Mouse (Mus musculus): ENCODE results near the gene Tmem30b.

Tmem30b gene

DNA sequence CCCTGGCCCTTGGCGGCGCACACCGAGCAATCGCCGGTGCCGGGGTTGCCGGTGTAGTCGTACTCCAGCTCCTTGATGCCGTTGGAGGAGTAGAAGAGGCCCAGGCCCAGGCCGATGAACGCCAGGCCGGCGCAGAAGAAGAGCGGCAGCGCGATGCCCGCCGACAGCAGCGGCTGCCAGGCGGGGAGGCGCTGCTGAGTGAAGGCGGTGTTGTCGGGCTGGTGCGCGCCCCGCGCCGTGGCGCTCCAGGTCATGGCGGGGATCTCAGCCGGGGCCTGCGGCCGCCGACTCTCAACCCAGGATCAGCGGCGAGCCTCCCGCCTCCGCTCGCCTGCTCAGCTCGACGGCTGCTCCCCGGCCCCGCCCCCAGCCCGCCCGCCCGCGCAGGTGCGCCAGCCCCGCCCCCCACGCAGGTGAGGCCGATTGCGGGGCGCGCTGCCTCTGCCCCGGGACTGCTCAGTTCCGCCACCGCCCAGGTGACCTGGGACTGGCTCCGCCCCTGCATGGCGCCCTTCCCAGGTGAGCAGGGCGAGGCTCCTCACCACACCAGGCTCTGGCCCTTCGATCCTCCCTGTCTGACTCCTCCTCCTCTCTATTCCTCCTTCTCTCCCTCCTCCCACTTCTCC is at the start of gene Tmem30b:
Tmem30b (minus strand) TSS at position 307 of the 626 bp plus-strand sequence.
- in situ Hi-C loops (cut with MboI; ENCODE audit: unreplicated experiment in 2 of 2) = loop anchor here (25.0 kb wide), 2 partner anchors 741 to 1459 kb away; partner anchors contain the start of genes Jkamp (in 2 of the 2) and L3hypdh (in 2 of the 2)

- in situ Hi-C loops (cut with MboI; ENCODE audit: unreplicated experiment in 2 of 2) = loop anchor here in 1 of 2 experiments (25.0 kb wide), 1 partner anchor 1692 kb away; no protein-coding TSS in a partner anchor
These were observed 49.0 kb upstream of the Tmem30b start for GRCm38 (mm10) chr12:73595226-73595625.

- in situ Hi-C loops (cut with MboI; ENCODE audit: unreplicated experiment in 2 of 2) = loop anchor here (5.0 to 25.0 kb wide), 2 partner anchors 83 to 1693 kb away; no protein-coding TSS in a partner anchor
These were observed 48.1 kb upstream of the Tmem30b start for GRCm38 (mm10) chr12:73594177-73594745.

DNA sequence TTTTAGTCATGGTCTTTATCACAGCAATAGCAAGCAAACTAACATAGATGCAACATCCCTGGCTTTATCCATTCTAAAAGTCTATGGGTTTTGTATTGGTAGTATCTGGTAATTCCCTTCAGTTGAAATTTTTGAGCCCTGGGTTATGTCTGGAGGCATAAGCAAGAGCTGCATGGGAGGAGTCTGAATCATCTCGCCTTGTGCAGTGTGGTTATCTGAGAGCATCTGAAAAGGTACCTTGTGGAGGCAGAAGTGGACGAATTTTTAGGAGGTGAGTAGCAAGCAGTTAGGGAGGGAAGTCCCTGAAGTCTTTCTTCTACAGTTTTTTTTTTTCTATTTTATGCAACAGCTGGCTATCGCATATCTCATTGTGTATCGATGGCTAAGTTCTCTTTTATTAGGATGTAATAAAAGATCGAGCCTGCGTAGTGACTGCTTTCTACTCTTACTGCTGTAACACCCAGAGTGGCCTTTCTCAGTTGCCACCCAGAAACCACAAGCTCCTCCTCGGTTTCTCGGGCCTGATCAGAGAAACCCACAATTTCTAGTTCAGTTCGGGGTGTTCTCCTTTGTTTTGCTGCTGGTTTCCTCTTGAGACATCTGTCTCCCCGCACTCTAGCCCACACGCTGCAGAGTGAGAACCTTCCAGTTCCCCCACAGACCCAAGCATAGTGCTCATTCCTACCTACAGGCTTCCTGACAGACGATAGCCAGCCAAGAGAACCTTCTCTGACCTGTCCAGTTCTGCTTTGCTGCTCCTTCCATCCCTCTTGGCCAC is 47.0 kb upstream of the Tmem30b start:
- in situ Hi-C loops (cut with MboI; ENCODE audit: unreplicated experiment in 2 of 2) = loop anchor here (5.0 to 25.0 kb wide), 2 partner anchors 84 to 1694 kb away; no protein-coding TSS in a partner anchor

DNA sequence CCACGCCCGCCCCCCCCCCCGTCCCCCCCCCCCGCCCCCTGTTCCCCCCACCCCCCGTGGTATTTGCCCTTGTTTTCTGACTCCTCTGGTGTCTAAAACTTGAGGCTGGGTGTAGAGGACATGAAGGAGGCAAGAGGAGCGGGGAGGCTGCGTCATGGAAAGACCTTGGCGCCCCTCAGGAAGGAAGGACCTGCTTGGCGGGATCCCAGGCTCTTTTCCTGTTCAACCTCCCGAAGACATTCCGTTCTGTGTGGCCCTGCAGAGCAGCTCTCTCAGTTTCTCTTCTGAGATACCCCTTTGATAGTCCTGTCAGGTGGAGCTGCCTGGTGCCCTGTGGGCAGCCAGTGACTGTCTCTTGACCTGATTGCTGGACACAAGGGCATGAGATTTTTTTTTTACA is 45.4 kb upstream of the Tmem30b start:
- in situ Hi-C loops (cut with MboI; ENCODE audit: unreplicated experiment in 2 of 2) = loop anchor here (5.0 to 25.0 kb wide), 2 partner anchors 86 to 1696 kb away; no protein-coding TSS in a partner anchor

DNA sequence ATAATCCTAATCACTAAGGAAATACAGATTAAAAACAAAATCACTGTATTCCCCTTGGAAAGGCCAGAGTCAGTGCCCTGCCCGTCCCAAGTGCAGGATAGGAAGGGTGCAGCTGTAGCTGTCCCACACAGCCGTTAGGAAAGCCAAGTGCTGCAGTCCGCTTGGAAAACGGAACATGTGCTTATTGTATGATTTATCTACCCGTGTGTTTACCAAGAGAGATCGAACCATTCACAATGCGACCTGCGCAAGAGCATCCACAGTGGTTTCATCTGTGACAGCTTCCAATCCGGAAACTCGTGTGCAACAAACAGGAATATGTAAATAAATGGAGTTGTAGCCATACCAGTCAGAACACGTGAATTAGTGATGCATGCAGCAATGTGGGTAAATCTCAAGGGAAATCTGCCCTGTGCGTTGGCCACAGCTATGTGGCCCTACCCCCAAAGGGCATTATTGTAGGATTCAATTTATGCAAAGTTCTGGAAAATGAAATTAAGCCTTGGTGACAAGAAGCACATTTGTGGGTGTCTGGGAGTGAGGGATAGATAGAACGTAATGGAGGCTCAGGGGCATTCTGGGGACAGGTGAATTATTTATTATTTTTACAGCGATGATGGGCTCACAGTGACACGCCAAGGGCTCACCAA is 44.6 kb upstream of the Tmem30b start:
- in situ Hi-C loops (cut with MboI; ENCODE audit: unreplicated experiment in 2 of 2) = loop anchor here (5.0 to 25.0 kb wide), 2 partner anchors 87 to 1697 kb away; no protein-coding TSS in a partner anchor

- in situ Hi-C loops (cut with MboI; ENCODE audit: unreplicated experiment in 2 of 2) = loop anchor here in 1 of 2 experiments (25.0 kb wide), 1 partner anchor 1700 kb away; no protein-coding TSS in a partner anchor
These were observed 41.1 kb upstream of the Tmem30b start for GRCm38 (mm10) chr12:73587262-73587661.

- in situ Hi-C loops (cut with MboI; ENCODE audit: unreplicated experiment in 2 of 2) = loop anchor here in 1 of 2 experiments (25.0 kb wide), 1 partner anchor 1701 kb away; no protein-coding TSS in a partner anchor
These were observed 39.7 kb upstream of the Tmem30b start for GRCm38 (mm10) chr12:73585850-73586249.

GRCm38 (mm10) chr12:73585241-73585801 is 39.1 kb upstream of the Tmem30b start:
- in situ Hi-C loops (cut with MboI; ENCODE audit: unreplicated experiment in 2 of 2) = loop anchor here in 1 of 2 experiments (25.0 kb wide), 1 partner anchor 1702 kb away; no protein-coding TSS in a partner anchor

- in situ Hi-C loops (cut with MboI; ENCODE audit: unreplicated experiment in 2 of 2) = loop anchor here in 1 of 2 experiments (25.0 kb wide), 1 partner anchor 1703 kb away; no protein-coding TSS in a partner anchor
These were observed 38.5 kb upstream of the Tmem30b start, which contains the start of gene Prkch for GRCm38 (mm10) chr12:73584610-73585240. Prkch (plus strand) TSS chr12:73584796.

DNA sequence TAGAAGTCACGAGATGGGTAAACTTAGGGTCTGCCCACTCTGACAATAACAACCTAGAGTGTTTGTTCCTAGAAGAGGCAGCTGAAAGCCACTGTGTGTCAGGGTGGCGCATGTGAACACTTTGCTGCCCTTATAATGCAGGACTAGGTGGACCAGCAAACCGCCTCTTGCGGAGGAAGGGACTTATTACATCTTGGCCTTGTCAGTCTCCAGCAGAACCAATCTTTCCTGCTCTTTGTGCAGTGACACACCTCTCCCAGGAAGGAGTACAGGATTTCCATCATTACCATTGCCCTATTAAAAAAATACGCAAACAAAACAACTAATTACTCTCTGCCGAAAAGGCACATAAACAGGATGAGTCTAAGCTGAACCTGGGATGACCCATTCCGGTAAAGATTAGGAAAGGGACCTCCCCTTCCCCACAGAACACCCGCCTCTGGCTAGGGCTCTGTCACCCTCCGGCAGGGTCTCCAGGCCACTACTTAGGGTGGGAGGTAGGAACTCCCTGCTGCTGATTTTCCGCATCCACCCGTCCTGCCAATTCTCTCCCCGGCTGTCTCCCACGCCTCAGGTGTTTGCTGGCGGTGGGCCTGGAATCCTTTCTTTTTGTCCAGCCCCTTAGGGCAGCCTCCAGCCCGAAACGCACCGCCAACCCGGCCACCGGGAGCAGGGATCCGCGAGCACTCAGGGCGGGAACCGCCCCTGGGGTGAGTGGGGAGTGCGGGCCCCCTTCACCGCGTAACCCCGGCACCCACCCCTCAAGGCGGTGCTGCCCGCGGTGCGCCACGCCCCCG is 37.8 kb upstream of the Tmem30b start:
- in situ Hi-C loops (cut with MboI; ENCODE audit: unreplicated experiment in 2 of 2) = loop anchor here in 1 of 2 experiments (25.0 kb wide), 1 partner anchor 1703 kb away; no protein-coding TSS in a partner anchor

DNA sequence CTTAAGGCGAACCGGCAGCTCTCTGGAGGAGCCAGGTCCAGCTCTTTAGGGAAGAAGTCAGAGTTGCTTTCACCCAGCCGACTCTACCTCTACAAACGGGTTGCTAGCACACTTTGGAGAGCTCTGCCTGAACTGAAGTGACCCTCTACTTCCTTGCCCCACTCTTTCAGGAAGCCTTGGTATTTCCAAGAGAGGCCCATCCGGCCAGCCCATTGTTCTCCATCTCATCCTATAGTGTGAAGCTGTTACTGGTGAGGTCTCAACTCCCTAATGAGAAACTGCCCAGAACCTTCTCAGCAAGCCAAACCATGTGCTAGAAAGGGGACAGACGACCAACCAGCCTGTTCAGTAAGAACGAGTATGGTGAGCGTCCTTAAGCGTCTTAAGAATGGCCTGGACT is 37.1 kb upstream of the Tmem30b start:
- in situ Hi-C loops (cut with MboI; ENCODE audit: unreplicated experiment in 2 of 2) = loop anchor here in 1 of 2 experiments (25.0 kb wide), 1 partner anchor 1704 kb away; no protein-coding TSS in a partner anchor

- in situ Hi-C loops (cut with MboI; ENCODE audit: unreplicated experiment in 2 of 2) = loop anchor here in 1 of 2 experiments (25.0 kb wide), 1 partner anchor 1706 kb away; no protein-coding TSS in a partner anchor
These were observed 34.6 kb upstream of the Tmem30b start for GRCm38 (mm10) chr12:73580811-73581210.

DNA sequence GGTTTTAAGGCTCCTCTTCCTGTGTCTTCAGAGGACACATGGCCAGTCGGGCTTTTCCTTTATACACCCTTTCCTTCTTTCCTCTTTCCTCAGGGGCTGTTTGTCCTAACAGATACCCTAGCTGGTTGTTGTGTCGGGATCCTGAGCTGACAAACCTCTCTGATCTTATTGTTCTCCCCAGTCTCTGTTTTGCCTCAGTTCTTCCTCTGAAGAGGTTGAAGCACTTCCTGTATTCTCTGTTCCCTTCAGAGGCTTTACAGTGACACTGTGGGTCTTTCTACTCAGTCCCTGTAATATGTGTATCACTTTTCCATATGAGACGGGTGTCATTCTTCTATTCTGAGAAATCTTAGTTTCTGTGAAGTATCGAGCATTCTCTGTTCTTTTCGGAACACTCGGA is 31.9 kb upstream of the Tmem30b start:
- in situ Hi-C loops (cut with MboI; ENCODE audit: unreplicated experiment in 2 of 2) = loop anchor here in 1 of 2 experiments (10.0 to 25.0 kb wide), 3 partner anchors 197 to 1709 kb away; no protein-coding TSS in a partner anchor

DNA sequence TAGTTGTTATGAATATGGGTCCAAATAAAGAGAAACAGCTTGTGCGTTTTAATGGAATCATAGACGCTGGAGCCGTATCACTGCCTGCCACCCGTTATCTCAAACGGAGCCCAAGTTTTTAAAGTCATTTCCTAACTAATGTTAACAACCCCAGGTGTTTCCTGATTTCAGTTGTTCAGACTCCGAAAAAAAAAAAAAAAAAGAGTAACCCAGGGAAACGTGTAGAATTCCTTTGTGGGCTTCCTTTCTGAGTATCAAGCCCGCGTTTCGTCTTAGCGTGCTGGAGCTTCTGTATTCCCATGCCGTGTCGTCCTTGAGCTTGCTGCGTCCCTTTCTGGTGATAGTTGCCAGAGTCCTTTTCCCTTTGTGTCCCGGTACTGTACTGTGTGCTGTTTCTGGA is 28.4 kb upstream of the Tmem30b start:
- in situ Hi-C loops (cut with MboI; ENCODE audit: unreplicated experiment in 2 of 2) = loop anchor here in 1 of 2 experiments (10.0 to 25.0 kb wide), 3 partner anchors 200 to 1713 kb away; no protein-coding TSS in a partner anchor

DNA sequence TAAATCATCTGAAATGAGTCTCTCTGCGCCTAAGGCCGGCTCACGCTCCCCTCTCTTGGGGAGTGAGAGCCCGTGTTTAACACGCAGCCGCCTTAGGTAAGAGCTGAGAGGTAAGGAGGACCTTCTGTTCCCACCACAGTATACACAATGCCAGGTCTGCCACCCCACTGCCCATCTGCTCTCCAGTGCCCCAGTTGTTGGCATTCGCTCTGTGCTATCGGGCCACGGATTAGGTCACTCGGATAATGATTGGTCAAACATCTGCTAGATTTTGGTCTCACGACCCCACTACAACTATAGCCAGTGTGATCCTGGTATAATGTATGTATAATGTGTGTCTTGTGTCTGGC is 19.4 kb upstream of the Tmem30b start:
- in situ Hi-C loops (cut with MboI; ENCODE audit: unreplicated experiment in 2 of 2) = loop anchor here in 1 of 2 experiments (5.0 kb wide), 1 partner anchor 127 kb away; no protein-coding TSS in a partner anchor

- in situ Hi-C loops (cut with MboI; ENCODE audit: unreplicated experiment in 2 of 2) = loop anchor here (5.0 kb wide), 3 partner anchors 127 to 422 kb away; no protein-coding TSS in a partner anchor
These were observed 18.8 kb upstream of the Tmem30b start for GRCm38 (mm10) chr12:73564795-73565619.

Data from v-Abl transformed pro-B cells (cell line).